Mouse (Mus musculus) layer of hippocampus, postnatal 14 days (tissue): Measurements from ENCODE around the gene Leap2. TPM values are rescaled to one million over a fixed set of nuclear protein-coding genes. Genes with fewer than 3 reads are reported as not detected.

Experiments
- DNase-seq, 2 experiments: peaks; one replicate each; pipeline ENCODE4 v3.0.0; 2021 to 2022; ENCODE audit warnings: low spot score in 2 of 2, mixed read lengths in 1 of 2
- microRNA-seq, 2 experiments: library from miRNA; unstranded; fragments of <30 nt; microRNA quantifications; one replicate each; pipeline ENCODE4 v1.2.0; 2021
- total RNA-seq, 2 experiments: library from RNA; stranded (reverse); gene quantifications; 2 replicates each; pipeline ENCODE4 v1.2.3; 2021

Leap2 gene
- total RNA-seq, 2 experiments from 2014 or later, result not detected

- no peak for DNase-seq
Measured at GRCm38 (mm10) chr11:53378918-53379317, 44.1 kb downstream of the Leap2 start.

Small RNA genes within 50 kb of the gene (microRNA-seq; reads per million reads assigned to microRNA genes)
- gene Mir6920, result 0.23 to 1.4 reads per million in 2 experiments

Other genes with a start within 250 kb of the Leap2 start
- gene Hspa4, start 122.7 kb downstream of the Leap2 start, total RNA-seq, result 100 to 1,000 TPM; 177 to 192 TPM
- 10 to 100 TPM in 1 of 2 experiments, 1 to 10 TPM in 1; 8.2 to 10.7 TPM for gene Zcchc10, start 98.5 kb downstream of the Leap2 start, total RNA-seq
- 100 to 1,000 TPM; 220 to 224 TPM for gene Aff4, start 72.3 kb downstream of the Leap2 start, total RNA-seq
- gene Uqcrq, start 7.7 kb upstream of the Leap2 start, total RNA-seq, result 100 to 1,000 TPM; 539 to 559 TPM
- gene Gdf9, start 7.9 kb upstream of the Leap2 start, total RNA-seq, result 1 to 10 TPM in 1 of 2 experiments, under 1 TPM in 1; 0.71 to 1.3 TPM
- gene Gm10447, start 33.9 kb upstream of the Leap2 start, total RNA-seq, result under 1 TPM in 1 of 2 experiments, not detected in 1; 0.26 TPM
- 1 to 10 TPM; 4.0 to 4.5 TPM for gene Shroom1, start 34.0 kb upstream of the Leap2 start, total RNA-seq
- gene Gm9837, start 47.3 kb upstream of the Leap2 start, total RNA-seq, result not detected
- 1 to 10 TPM; 2.4 to 2.5 TPM for gene Gm9945, start 57.0 kb upstream of the Leap2 start, total RNA-seq
- gene Sowaha, start 57.1 kb upstream of the Leap2 start, total RNA-seq, result 100 to 1,000 TPM; 106 to 108 TPM
- 100 to 1,000 TPM; 206 to 209 TPM for gene Sept8, start 96.1 kb upstream of the Leap2 start, total RNA-seq
- 100 to 1,000 TPM; 140 to 149 TPM for gene Kif3a, start 144.2 kb upstream of the Leap2 start, total RNA-seq
- not detected for gene Il4, start 195.5 kb upstream of the Leap2 start, total RNA-seq
- not detected for gene Il13, start 211.5 kb upstream of the Leap2 start, total RNA-seq